Mouse (Mus musculus) MEL (cell line): ENCODE results near the gene Hist1h1b.

ENCODE experiments used
- CHD1 ChIP-seq: IDR thresholded peaks from 2 replicates; pipeline ENCODE4 v1.6.1; 2012; ENCODE audit warnings: low read depth, mild to moderate bottlenecking, inconsistent platforms, low read length, improper control_type of control experiment
- CTCF ChIP-seq, 3 experiments: IDR thresholded peaks in 2 of 3; conservative IDR thresholded peaks in 1 of 3; 2 replicates each; pipeline ENCODE4 v1.5.1; 2011 to 2012; ENCODE audit warnings: low read length in 3 of 3, low read depth in 2 of 3, mild to moderate bottlenecking in 2 of 3, improper control_type of control experiment in 1 of 3, inconsistent platforms in 1 of 3, mixed read lengths in 1 of 3, moderate library complexity in 1 of 3; ENCODE audit not compliant: control insufficient read depth in 1 of 3, insufficient read depth in 1 of 3, poor library complexity in 1 of 3, severe bottlenecking in 1 of 3
- ETS1 ChIP-seq: IDR thresholded peaks from 2 replicates; pipeline ENCODE4 v1.6.1; 2012; ENCODE audit warnings: low read depth, mild to moderate bottlenecking, inconsistent platforms, low read length, improper control_type of control experiment, moderate library complexity
- GATA1 ChIP-seq: IDR thresholded peaks from 2 replicates; pipeline ENCODE4 v1.6.1; 2011; ENCODE audit warnings: low read depth, low read length, improper control_type of control experiment
- KAT2A ChIP-seq: conservative IDR thresholded peaks from 2 replicates; pipeline ENCODE4 v1.6.1; 2012; ENCODE audit warnings: low read depth, low read length, improper control_type of control experiment, inconsistent platforms
- MXI1 ChIP-seq: IDR thresholded peaks from 2 replicates; pipeline ENCODE4 v1.6.1; 2011; ENCODE audit warnings: mild to moderate bottlenecking, low read depth, low read length, improper control_type of control experiment
- NELFE ChIP-seq: IDR thresholded peaks from 2 replicates; pipeline ENCODE4 v1.6.1; 2011; ENCODE audit warnings: low read depth, low read length, improper control_type of control experiment
- POLR2A ChIP-seq, 2 experiments: IDR thresholded peaks; 2 replicates each; pipeline ENCODE4 v1.6.1; 2011 to 2012; ENCODE audit warnings: low read length in 2 of 2, mild to moderate bottlenecking in 2 of 2, control low read depth in 1 of 2, improper control_type of control experiment in 1 of 2, low read depth in 1 of 2, moderate library complexity in 1 of 2; ENCODE audit not compliant: control insufficient read depth in 1 of 2, insufficient read depth in 1 of 2, poor library complexity in 1 of 2
- POLR2AphosphoS5 ChIP-seq: IDR thresholded peaks from 2 replicates; pipeline ENCODE4 v1.6.1; 2012; ENCODE audit warnings: low read depth, borderline replicate concordance, mild to moderate bottlenecking, inconsistent platforms, low read length, moderate library complexity, mixed read lengths
- TCF12 ChIP-seq: IDR thresholded peaks from 2 replicates; pipeline ENCODE4 v1.6.1; 2014; ENCODE audit warnings: low read depth, mild to moderate bottlenecking, inconsistent platforms, low read length, improper control_type of control experiment, moderate library complexity
- ZC3H11A ChIP-seq: IDR thresholded peaks from 2 replicates; pipeline ENCODE4 v1.6.1; 2012; ENCODE audit warnings: low read depth, mild to moderate bottlenecking, inconsistent platforms, low read length, improper control_type of control experiment
- ZMIZ1 ChIP-seq: IDR thresholded peaks from 2 replicates; pipeline ENCODE4 v1.6.1; 2012; ENCODE audit warnings: low read depth, mild to moderate bottlenecking, inconsistent platforms, low read length, improper control_type of control experiment, moderate library complexity

DNA sequence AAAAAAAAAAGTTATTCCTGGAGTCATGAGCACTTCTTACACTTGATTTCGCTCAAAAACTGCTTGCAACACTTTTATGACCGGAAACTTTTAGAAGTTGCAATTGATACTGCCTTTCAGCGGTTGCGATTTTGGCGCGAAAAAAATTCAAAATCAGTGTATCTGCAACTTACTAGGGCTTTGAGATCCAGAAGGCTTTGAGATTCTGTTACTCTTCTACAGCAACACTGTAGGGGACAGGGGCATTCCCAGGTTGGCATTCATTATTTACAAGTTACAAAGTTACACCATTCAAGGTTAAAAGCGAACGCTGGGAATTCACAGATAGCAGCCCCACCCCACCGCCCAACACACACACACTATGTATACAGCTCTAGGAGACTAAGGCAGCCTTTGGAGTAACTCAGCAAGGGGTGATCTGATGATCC is 3.3 kb upstream of the Hist1h1b start:
- TF ChIP-seq CTCF (IDR thresholded peaks at IDR 0.05 in 2 of 3, conservative IDR thresholded peaks at IDR 0.05 in 1 of 3; ENCODE audit: control insufficient read depth in 1 of 3, insufficient read depth in 1 of 3, low read depth in 2 of 3, low read length in 3 of 3, poor library complexity in 1 of 3, severe bottlenecking in 1 of 3) (no peak), TCF12 (no peak), POLR2A (IDR thresholded peaks at IDR 0.05; ENCODE audit: control insufficient read depth in 1 of 2, insufficient read depth in 1 of 2, low read depth in 1 of 2, low read length in 2 of 2, poor library complexity in 1 of 2) (no peak), KAT2A (no peak), MXI1 (no peak), GATA1 (no peak), ETS1 (no peak), CHD1 (no peak), ZMIZ1 (no peak), NELFE (no peak), ZC3H11A (no peak), POLR2AphosphoS5 (no peak)
